Mouse (Mus musculus) forebrain, embryonic 16.5 days (tissue): ENCODE measurements around the gene Dlgap1. TPM values are rescaled to one million over a fixed set of nuclear protein-coding genes. Genes with fewer than 3 reads are reported as not detected.

Experiments
- ATAC-seq: fragments of 200-750 bp; cut with Nextera tagmentation; 2 replicates; pipeline ENCODE4 v1.8.0; 2017; ENCODE audit warnings: mild to moderate bottlenecking, moderate library complexity
- H3K27ac ChIP-seq: fragments of 300-500 bp; sonication (generic); 2 replicates; pipeline ENCODE4 v1.5.1; 2014; ENCODE audit warnings: low read length, control low read depth
- H3K27me3 ChIP-seq: fragments of 300-500 bp; sonication (generic); replicated peaks from 2 replicates; pipeline ENCODE4 v1.6.1; 2014; ENCODE audit warnings: low read length; ENCODE audit not compliant: control insufficient read depth, insufficient read depth
- H3K36me3 ChIP-seq: fragments of 300-500 bp; sonication (generic); 2 replicates; pipeline ENCODE4 v1.6.1; 2014; ENCODE audit not compliant: control insufficient read depth, insufficient read depth
- H3K4me1 ChIP-seq: fragments of 300-500 bp; sonication (generic); replicated peaks from 2 replicates; pipeline ENCODE4 v1.6.1; 2014; ENCODE audit warnings: low read length; ENCODE audit not compliant: control insufficient read depth, insufficient read depth
- H3K4me2 ChIP-seq: fragments of 300-500 bp; sonication (generic); 2 replicates; pipeline ENCODE4 v1.6.1; 2014; ENCODE audit warnings: mild to moderate bottlenecking, low read length, control low read depth
- H3K4me3 ChIP-seq: fragments of 300-500 bp; sonication (generic); replicated peaks from 2 replicates; pipeline ENCODE4 v1.5.1; 2014; ENCODE audit warnings: mild to moderate bottlenecking, low read length, control low read depth
- H3K9ac ChIP-seq: fragments of 300-500 bp; sonication (generic); replicated peaks from 2 replicates; pipeline ENCODE4 v1.6.1; 2014; ENCODE audit warnings: low read depth, low read length, control low read depth
- H3K9me3 ChIP-seq: fragments of 300-500 bp; sonication (generic); 2 replicates; pipeline ENCODE4 v1.6.1; 2016; ENCODE audit warnings: low read length; ENCODE audit not compliant: control insufficient read depth
- WGBS: fragments of 180-500 bp; shearing (Covaris S2); extraction: QIAGEN DNeasy Blood & Tissue Kit; methylation state at CpG from one replicate; pipeline ENCODE4 v1.1.7; 2014; 5-methylcytosine and 5-hydroxymethylcytosine counted together
- polyA plus RNA-seq: library from polyadenylated mRNA; unstranded; fragments of >200 nt; fragmentation: Nextera tagmentation; extraction: Ambion mirVana; gene quantifications from 2 replicates; pipeline ENCODE4 v1.2.1, GENCODE M21; 2015

Gene Dlgap1
- polyA plus RNA-seq, 1 experiment from 2014 or later, result 47.2 TPM

DNA sequence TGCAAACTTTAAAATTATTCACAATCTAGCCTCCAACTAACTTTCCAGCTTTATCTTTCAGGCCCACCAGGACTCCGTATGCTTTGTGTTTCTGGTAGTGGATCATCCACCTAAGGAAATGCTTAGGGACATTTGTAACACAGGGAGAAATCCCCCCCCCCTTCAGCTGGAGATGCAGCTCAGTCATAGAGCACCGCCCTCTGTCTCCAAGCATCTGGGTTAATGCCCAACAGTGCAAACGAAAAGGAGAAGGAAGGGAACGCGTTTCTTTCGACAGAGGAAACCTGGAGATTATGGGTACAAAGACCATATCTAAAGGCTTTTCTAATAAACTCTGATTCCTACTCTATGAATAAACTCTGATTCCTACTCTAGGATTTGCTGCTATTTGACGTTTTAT lies 517.4 kb downstream of the Dlgap1 start:
- peaks cover 11% of the 10 kb centered on the region for H3K4me1 ChIP-seq
- H3K9me3 ChIP-seq, result no peaks in the 10 kb centered on the region
- H3K27me3 ChIP-seq, result no peaks in the 10 kb centered on the region
- H3K4me2 ChIP-seq, result no peak overlapping the region
- ATAC-seq, result no peak
- no peak overlapping the region for H3K4me3 ChIP-seq
- H3K9ac ChIP-seq, result no peak overlapping the region
- no peaks in the 10 kb centered on the region for H3K36me3 ChIP-seq
- H3K27ac ChIP-seq, result peak overlapping the region; percentile 43
- WGBS, result 73% methylated on average over 7 of the region's 7 CpGs

DNA sequence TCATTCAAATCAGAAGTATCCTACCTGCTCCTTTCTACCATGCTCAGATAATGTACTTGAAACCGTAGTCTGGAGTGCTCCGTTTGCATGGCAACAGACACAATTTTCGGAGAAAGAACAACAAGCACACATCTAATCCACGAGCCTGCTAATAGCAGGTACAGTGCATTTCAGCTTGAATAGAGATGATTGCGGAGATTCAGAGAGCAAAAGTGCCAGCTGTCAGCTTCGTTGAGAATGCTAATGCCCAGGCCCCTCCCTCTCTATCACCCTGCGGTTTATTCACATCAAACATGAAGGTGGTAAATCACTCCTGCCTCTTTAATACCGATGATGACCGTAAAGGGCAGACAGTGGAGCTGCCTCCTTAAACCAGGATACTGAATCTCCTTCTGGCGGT lies 518.0 kb downstream of the Dlgap1 start:
- Histone ChIP-seq H3K27me3 (no peaks in the 10 kb centered on the region), H3K9me3 (no peaks in the 10 kb centered on the region), H3K9ac (no peak overlapping the region), H3K4me1 (peaks cover 11% of the 10 kb centered on the region), H3K4me2 (no peak overlapping the region), H3K4me3 (no peak overlapping the region), H3K27ac (peak overlapping the region; percentile 43), H3K36me3 (no peaks in the 10 kb centered on the region)
- 47% methylated on average over 10 of the region's 10 CpGs for WGBS
- peak; percentile 55 for ATAC-seq

DNA sequence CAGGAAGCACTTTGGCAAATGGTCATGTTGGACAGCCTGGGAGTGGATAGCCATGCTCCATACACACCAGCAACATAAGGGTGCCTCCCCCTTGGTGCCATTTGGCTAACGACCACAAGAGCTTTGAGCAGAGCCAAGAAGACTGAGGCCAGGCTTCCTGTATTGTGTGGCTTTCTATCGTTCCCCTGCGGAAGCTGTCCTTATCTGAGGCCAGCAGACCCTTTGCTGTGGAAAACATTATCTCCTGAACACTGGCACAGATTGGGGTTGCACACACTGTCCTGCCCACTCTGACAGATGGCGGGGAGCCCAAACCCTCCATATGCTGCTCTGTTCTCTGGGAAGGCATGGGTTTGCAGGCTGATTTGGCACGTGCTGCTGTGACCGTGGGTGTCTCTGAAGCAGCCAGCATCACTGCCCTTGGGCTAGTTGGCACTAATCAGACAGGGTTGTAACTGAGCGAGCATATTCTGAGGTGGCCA lies 520.0 kb downstream of the Dlgap1 start:
- Histone ChIP-seq H3K36me3 (no peaks in the 10 kb centered on the region), H3K27ac (peak overlapping the region; percentile 21; the same call in 1 of the 2 replicates), H3K9ac (no peak overlapping the region), H3K4me1 (peaks cover 11% of the 10 kb centered on the region), H3K9me3 (no peaks in the 10 kb centered on the region), H3K4me2 (no peak overlapping the region), H3K4me3 (no peak overlapping the region), H3K27me3 (no peaks in the 10 kb centered on the region)
- 37% methylated on average over 7 of the region's 7 CpGs for WGBS
- peak; percentile 93 for ATAC-seq

DNA sequence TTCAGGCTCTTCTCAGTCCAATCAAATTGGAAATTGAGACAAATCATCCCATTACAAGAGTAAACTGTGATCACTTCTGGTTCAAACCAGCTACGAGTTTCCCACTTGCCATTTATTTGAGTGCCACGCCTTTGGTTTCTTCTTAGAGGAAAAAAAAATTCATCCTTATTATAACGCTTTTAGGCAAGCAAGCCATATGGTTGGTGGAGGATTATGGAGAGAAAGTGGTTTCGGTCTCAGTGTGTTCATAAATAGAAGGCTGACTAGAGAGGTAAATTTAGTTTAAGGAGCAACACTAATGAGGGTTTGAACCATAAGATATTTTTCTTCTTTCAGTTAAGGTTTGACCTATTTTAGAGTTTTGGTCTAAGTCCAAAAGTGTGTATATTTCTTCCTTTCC lies 522.7 kb downstream of the Dlgap1 start:
- Histone ChIP-seq H3K4me2 (no peak overlapping the region), H3K4me3 (no peak overlapping the region), H3K9me3 (no peaks in the 10 kb centered on the region), H3K27me3 (no peaks in the 10 kb centered on the region), H3K4me1 (peaks cover 11% of the 10 kb centered on the region), H3K36me3 (no peaks in the 10 kb centered on the region), H3K27ac (no peak overlapping the region), H3K9ac (no peak overlapping the region)
- no peak for ATAC-seq
- WGBS, result 77% methylated on average over 4 of the region's 4 CpGs

DNA sequence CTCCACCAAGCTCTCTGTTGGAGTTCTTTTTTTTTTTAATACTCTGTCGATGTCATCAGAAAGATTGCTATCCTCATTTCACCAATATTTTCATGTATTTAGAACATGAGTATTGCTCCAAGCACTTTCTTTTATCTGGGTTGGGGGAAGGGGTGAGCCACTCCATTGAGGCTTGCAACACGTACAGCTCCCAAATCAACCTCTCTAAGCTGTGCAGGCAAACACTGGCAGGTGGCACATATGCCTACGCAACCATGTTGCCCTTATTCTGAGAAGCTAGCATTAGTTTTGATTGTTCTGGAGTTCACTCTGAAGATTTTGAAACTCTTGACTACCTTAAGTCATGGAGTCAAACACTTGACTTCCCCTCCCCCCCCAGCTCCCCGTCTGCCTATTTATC lies 525.5 kb downstream of the Dlgap1 start:
- Histone ChIP-seq H3K9ac (no peak overlapping the region), H3K9me3 (no peaks in the 10 kb centered on the region), H3K4me3 (no peak overlapping the region), H3K36me3 (no peaks in the 10 kb centered on the region), H3K4me1 (no peaks in the 10 kb centered on the region), H3K27me3 (no peaks in the 10 kb centered on the region), H3K4me2 (no peak overlapping the region), H3K27ac (no peak overlapping the region)
- ATAC-seq, result no peak
- WGBS, result 92% methylated on average over 4 of the region's 4 CpGs

DNA sequence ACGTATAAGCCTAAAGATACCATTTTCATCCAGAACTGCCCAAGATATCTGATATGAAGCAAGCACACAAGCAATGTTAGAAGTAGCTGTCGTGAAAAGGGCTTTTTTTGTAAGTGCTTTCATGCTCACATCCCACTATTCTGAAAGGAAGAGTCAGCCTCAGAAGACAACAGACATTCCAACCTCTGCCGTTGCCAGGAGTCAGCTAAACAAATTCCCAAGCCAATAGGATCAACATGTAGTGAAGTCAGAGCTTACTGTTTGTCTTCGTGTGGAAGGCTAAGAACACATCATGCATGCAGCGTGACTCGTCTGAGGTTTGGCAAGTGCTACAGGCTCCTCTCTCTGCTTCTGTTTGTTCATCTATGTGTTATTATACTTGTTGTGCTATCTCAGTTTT lies 529.4 kb downstream of the Dlgap1 start:
- no peak overlapping the region for H3K4me3 ChIP-seq
- H3K27ac ChIP-seq, result no peak overlapping the region
- H3K4me1 ChIP-seq, result no peaks in the 10 kb centered on the region
- H3K9ac ChIP-seq, result no peak overlapping the region
- no peak for ATAC-seq
- WGBS, result 74% methylated on average over 6 of the region's 6 CpGs
- no peaks in the 10 kb centered on the region for H3K27me3 ChIP-seq
- H3K4me2 ChIP-seq, result no peak overlapping the region
- no peaks in the 10 kb centered on the region for H3K36me3 ChIP-seq
- no peaks in the 10 kb centered on the region for H3K9me3 ChIP-seq

DNA sequence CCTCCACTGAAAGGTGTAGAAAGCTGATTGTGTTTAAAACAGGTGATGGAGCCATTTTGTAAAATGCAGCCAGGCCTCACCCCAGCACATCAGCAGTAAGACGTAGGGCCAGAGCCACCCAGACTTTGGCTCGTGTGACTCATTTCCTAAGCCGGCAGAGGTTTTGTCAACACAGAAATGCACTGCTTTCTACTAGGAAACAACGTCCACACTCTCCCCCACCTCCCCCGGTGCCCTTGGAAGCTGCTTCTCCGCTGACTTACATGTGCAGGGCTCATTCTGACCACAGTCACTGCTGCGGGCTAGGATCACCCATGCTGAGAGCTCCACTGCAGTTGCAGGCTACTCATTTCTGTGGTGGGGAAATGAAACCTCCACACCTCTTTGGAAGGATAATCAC lies 533.1 kb downstream of the Dlgap1 start:
- Histone ChIP-seq H3K27ac (no peak overlapping the region), H3K9ac (no peak overlapping the region), H3K9me3 (no peaks in the 10 kb centered on the region), H3K27me3 (no peaks in the 10 kb centered on the region), H3K4me3 (no peak overlapping the region), H3K4me2 (no peak overlapping the region), H3K4me1 (no peaks in the 10 kb centered on the region), H3K36me3 (no peaks in the 10 kb centered on the region)
- WGBS, result 70% methylated on average over 7 of the region's 7 CpGs
- no peak for ATAC-seq

DNA sequence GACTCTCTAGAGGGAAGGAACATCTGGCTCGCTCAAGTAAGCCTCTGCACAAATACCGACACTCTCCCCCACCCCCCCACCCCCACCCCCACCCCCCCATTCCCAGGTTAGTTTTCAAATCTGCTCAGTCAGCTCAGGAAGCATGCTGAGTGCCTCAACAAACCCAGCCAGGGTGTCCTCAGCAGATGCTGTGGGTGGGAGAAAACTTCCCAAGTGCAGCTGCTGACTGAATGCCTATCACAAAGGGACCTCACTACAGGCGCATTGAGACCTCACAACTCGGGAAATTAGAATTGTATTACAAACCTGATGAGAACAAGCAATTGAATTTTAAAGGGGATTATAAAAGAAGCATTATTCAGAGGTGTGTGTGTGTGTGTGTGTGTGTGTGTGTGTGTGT lies 538.9 kb downstream of the Dlgap1 start:
- no peak; the same call in 1 of the 2 replicates for ATAC-seq
- Histone ChIP-seq H3K27me3 (no peaks in the 10 kb centered on the region), H3K4me1 (no peaks in the 10 kb centered on the region), H3K9me3 (no peaks in the 10 kb centered on the region), H3K9ac (no peak overlapping the region), H3K4me2 (no peak overlapping the region), H3K36me3 (no peaks in the 10 kb centered on the region), H3K27ac (no peak overlapping the region), H3K4me3 (no peak overlapping the region)
- WGBS, result 31% methylated on average over 4 of the region's 4 CpGs

DNA sequence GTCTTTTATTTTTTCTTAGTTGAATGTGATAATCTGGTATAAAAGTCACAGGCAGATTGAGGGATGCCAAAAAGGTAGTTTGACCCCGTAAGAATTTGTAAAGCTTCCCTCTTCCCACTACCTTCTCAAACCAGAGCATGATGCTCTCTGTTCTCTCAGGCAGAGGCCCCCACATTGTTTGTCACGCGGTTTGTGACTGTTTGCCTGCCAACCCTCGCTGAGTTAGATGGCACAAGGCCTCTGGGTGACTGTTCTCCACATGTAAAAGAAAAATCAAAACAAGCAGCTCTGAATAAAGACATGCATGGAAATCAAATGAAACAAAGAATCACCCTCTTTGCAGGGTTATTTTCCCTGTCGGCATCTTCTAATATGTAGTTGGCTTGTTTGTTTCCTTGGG lies 541.6 kb downstream of the Dlgap1 start:
- 62% methylated on average over 5 of the region's 5 CpGs for WGBS
- Histone ChIP-seq H3K27ac (no peak overlapping the region), H3K4me3 (no peak overlapping the region), H3K4me1 (no peaks in the 10 kb centered on the region), H3K9ac (no peak overlapping the region), H3K9me3 (no peaks in the 10 kb centered on the region), H3K36me3 (no peaks in the 10 kb centered on the region), H3K27me3 (no peaks in the 10 kb centered on the region), H3K4me2 (no peak overlapping the region)
- ATAC-seq, result no peak

DNA sequence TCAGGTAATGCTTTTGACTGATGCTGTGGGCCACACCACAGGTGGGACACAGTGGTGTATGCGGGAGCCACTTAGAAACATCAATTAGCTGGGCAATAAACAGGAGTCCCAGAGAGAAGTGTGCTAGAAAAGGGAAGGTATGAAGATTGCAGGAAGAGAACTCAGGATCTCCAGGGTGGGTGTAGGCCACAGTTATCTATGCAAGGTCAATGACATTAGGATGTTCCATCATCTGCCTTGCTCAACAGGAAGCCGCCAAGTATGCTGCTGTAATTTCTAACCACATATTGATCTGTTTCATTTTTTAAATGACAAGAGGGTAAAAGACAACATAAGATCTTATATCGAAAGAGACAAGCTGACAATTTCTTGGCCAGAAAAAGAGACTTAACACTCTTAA lies 542.5 kb downstream of the Dlgap1 start:
- Histone ChIP-seq H3K27ac (no peak overlapping the region), H3K9me3 (no peaks in the 10 kb centered on the region), H3K4me1 (no peaks in the 10 kb centered on the region), H3K9ac (no peak overlapping the region), H3K27me3 (no peaks in the 10 kb centered on the region), H3K36me3 (no peaks in the 10 kb centered on the region), H3K4me2 (no peak overlapping the region), H3K4me3 (no peak overlapping the region)
- WGBS, result 91% methylated on average over 3 of the region's 3 CpGs
- no peak for ATAC-seq
